Mouse (Mus musculus): ENCODE measurements around the gene Plekhg1.

GRCm38 (mm10) chr10:3939895-3940595, 199.9 kb downstream of the Plekhg1 start:
- TF ChIP-seq SRF (IDR thresholded peaks at IDR 0.05; ENCODE audit: control insufficient read depth, insufficient read length, low read depth) (no peak), USF1 (IDR thresholded peaks at IDR 0.05; ENCODE audit: low read depth) (no peak), E2F4 (IDR thresholded peaks at IDR 0.05; ENCODE audit: insufficient read depth) (no peak), POLR2A (IDR thresholded peaks at IDR 0.05; ENCODE audit: insufficient read length, low read depth) (no peak), POLR2AphosphoS2 (IDR thresholded peaks at IDR 0.05; ENCODE audit: insufficient read length, low read depth) (no peak), MAX (IDR thresholded peaks at IDR 0.05; ENCODE audit: low read depth) (no peak)

Data from myocyte (in vitro differentiated cells).